Mouse (Mus musculus) liver, embryonic 16.5 days (tissue): ENCODE results near the gene Nhp2. TPM values are rescaled to one million over a fixed set of nuclear protein-coding genes. Genes with fewer than 3 reads are reported as not detected.
A peak's percentile ranks its signal among the peaks of the same experiment; 100 is the strongest.

Source experiments
- ATAC-seq: fragments of 200-750 bp; cut with Nextera tagmentation; 2 replicates; pipeline ENCODE4 v1.8.0; 2017; ENCODE audit warnings: low read depth, mild to moderate bottlenecking, moderate number of reproducible peaks, moderate library complexity
- H3K27ac ChIP-seq: fragments of 300-500 bp; sonication (generic); 2 replicates; pipeline ENCODE4 v1.5.1; 2014; ENCODE audit warnings: mild to moderate bottlenecking, low read length
- H3K27me3 ChIP-seq: fragments of 300-500 bp; sonication (generic); 2 replicates; pipeline ENCODE4 v1.6.1; 2014; ENCODE audit warnings: low read depth, low read length, mixed read lengths; ENCODE audit not compliant: control insufficient read depth, insufficient read depth
- H3K36me3 ChIP-seq: fragments of 300-500 bp; sonication (generic); 2 replicates; pipeline ENCODE4 v1.6.1; 2014; ENCODE audit warnings: mild to moderate bottlenecking; ENCODE audit not compliant: control insufficient read depth, insufficient read depth
- H3K4me1 ChIP-seq: fragments of 300-500 bp; sonication (generic); 2 replicates; pipeline ENCODE4 v1.6.1; 2014; ENCODE audit warnings: low read depth, low read length, mixed read lengths; ENCODE audit not compliant: control insufficient read depth
- H3K4me2 ChIP-seq: fragments of 300-500 bp; sonication (generic); 2 replicates; pipeline ENCODE4 v1.6.1; 2014; ENCODE audit warnings: low read depth, low read length, mixed read lengths
- H3K4me3 ChIP-seq: fragments of 300-500 bp; sonication (generic); 2 replicates; pipeline ENCODE4 v1.5.1; 2014; ENCODE audit warnings: low read depth, mild to moderate bottlenecking, low read length
- H3K9ac ChIP-seq: fragments of 300-500 bp; sonication (generic); 2 replicates; pipeline ENCODE4 v1.6.1; 2014; ENCODE audit warnings: low read depth, low read length
- H3K9me3 ChIP-seq: fragments of 300-500 bp; sonication (generic); replicated peaks from 2 replicates; pipeline ENCODE4 v1.6.1; 2016; ENCODE audit warnings: low read length; ENCODE audit not compliant: control insufficient read depth
- WGBS: fragments of 180-500 bp; shearing (Covaris S2); extraction: QIAGEN DNeasy Blood & Tissue Kit; methylation state at CpG from one replicate; pipeline ENCODE4 v1.1.7; 2014; ENCODE audit not compliant: insufficient replicate concordance; 5-methylcytosine and 5-hydroxymethylcytosine counted together
- polyA plus RNA-seq: library from polyadenylated mRNA; unstranded; fragments of >200 nt; fragmentation: Nextera tagmentation; extraction: Ambion mirVana; gene quantifications from 2 replicates; pipeline ENCODE4 v1.2.1, GENCODE M21; 2015

Nhp2 gene
- polyA plus RNA-seq, 1 experiment from 2014 or later = 69.5 TPM

GRCm38 (mm10) chr11:51646245-51646644, 26.7 kb downstream of the Nhp2 start:
- Histone ChIP-seq H3K9me3 (no peaks in the 10 kb centered on the region), H3K27ac (no peak overlapping the region), H3K4me3 (no peak overlapping the region), H3K9ac (no peak overlapping the region), H3K36me3 (no peaks in the 10 kb centered on the region), H3K4me1 (peaks cover 11% of the 10 kb centered on the region), H3K27me3 (peaks cover 27% of the 10 kb centered on the region), H3K4me2 (no peak overlapping the region)
- no peak for ATAC-seq
- WGBS = 63% methylated on average over 7 of the region's 7 CpGs

GRCm38 (mm10) chr11:51646751-51647667, 27.5 kb downstream of the Nhp2 start:
- Histone ChIP-seq H3K27ac (no peak overlapping the region; the same call in 1 of the 2 replicates), H3K4me2 (no peak overlapping the region), H3K4me1 (peaks cover 11% of the 10 kb centered on the region)

GRCm38 (mm10) chr11:51648566-51648965, 29.0 kb downstream of the Nhp2 start:
- no peak for ATAC-seq
- Histone ChIP-seq H3K36me3 (no peaks in the 10 kb centered on the region), H3K27me3 (peaks cover 36% of the 10 kb centered on the region), H3K9me3 (no peaks in the 10 kb centered on the region), H3K4me3 (no peak overlapping the region), H3K9ac (no peak overlapping the region), H3K4me1 (peaks cover 11% of the 10 kb centered on the region), H3K4me2 (no peak overlapping the region), H3K27ac (no peak overlapping the region)
- 51% methylated on average over 3 of the region's 3 CpGs for WGBS

More at GRCm38 (mm10) chr11:51646751-51647667, 27.5 kb downstream of the Nhp2 start:
- 31% methylated on average over 15 of the region's 15 CpGs for WGBS
- Histone ChIP-seq H3K36me3 (no peaks in the 10 kb centered on the region), H3K9me3 (no peaks in the 10 kb centered on the region), H3K27me3 (peaks cover 34% of the 10 kb centered on the region), H3K4me3 (no peak overlapping the region), H3K9ac (no peak overlapping the region)
- ATAC-seq = no peak

GRCm38 (mm10) chr11:51649111-51649888, 29.8 kb downstream of the Nhp2 start:
- no peaks in the 10 kb centered on the region for H3K36me3 ChIP-seq
- H3K4me2 ChIP-seq = peak overlapping the region; percentile 76
- H3K9ac ChIP-seq = peak overlapping the region; percentile 15; the same call in 1 of the 2 replicates
- H3K4me3 ChIP-seq = peak overlapping the region; percentile 64
- peaks cover 33% of the 10 kb centered on the region for H3K27me3 ChIP-seq
- WGBS = 26% methylated on average over 11 of the region's 11 CpGs
- no peak for ATAC-seq
- H3K9me3 ChIP-seq = no peaks in the 10 kb centered on the region
- H3K4me1 ChIP-seq = peaks cover 11% of the 10 kb centered on the region
- H3K27ac ChIP-seq = no peak overlapping the region

GRCm38 (mm10) chr11:51649889-51650199, 30.3 kb downstream of the Nhp2 start:
- H3K9me3 ChIP-seq = no peaks in the 10 kb centered on the region
- no peak overlapping the region for H3K27ac ChIP-seq
- H3K4me3 ChIP-seq = peak overlapping the region; percentile 64
- peak overlapping the region; percentile 62; the same call in 1 of the 2 replicates for H3K9ac ChIP-seq
- peaks cover 11% of the 10 kb centered on the region for H3K4me1 ChIP-seq
- H3K27me3 ChIP-seq = peaks cover 33% of the 10 kb centered on the region
- H3K4me2 ChIP-seq = peak overlapping the region; percentile 76
- H3K36me3 ChIP-seq = no peaks in the 10 kb centered on the region
- ATAC-seq = no peak
- 1% methylated on average over 7 of the region's 7 CpGs for WGBS

GRCm38 (mm10) chr11:51650261-51650660, 30.7 kb downstream of the Nhp2 start:
- peak overlapping the region; percentile 62 for H3K9ac ChIP-seq
- 3% methylated on average over 23 of the region's 30 CpGs for WGBS
- peaks cover 11% of the 10 kb centered on the region for H3K4me1 ChIP-seq
- H3K27me3 ChIP-seq = peaks cover 33% of the 10 kb centered on the region
- H3K4me2 ChIP-seq = peak overlapping the region; percentile 76
- H3K27ac ChIP-seq = no peak overlapping the region
- ATAC-seq = 0 out of 2 replicates have a peak, but pooled peaks have one; percentile 19
- H3K9me3 ChIP-seq = no peaks in the 10 kb centered on the region
- H3K36me3 ChIP-seq = no peaks in the 10 kb centered on the region
- peak overlapping the region; percentile 64 for H3K4me3 ChIP-seq

GRCm38 (mm10) chr11:51650691-51651515, 31.4 kb downstream of the Nhp2 start, which contains the start of the genes N4bp3 and D930048N14Rik:
Gene N4bp3 (minus strand): TSS chr11:51650842.
Gene D930048N14Rik (plus strand): TSS chr11:51650954.
- H3K27me3 ChIP-seq = peaks cover 33% of the 10 kb centered on the region

GRCm38 (mm10) chr11:51652889-51653418, 33.4 kb downstream of the Nhp2 start:
- no peak overlapping the region for H3K27ac ChIP-seq
- H3K9ac ChIP-seq = no peak overlapping the region
- no peak overlapping the region for H3K4me2 ChIP-seq
- peaks cover 11% of the 10 kb centered on the region for H3K4me1 ChIP-seq
- WGBS = 63% methylated on average over 4 of the region's 4 CpGs
- peaks cover 33% of the 10 kb centered on the region for H3K27me3 ChIP-seq
- no peaks in the 10 kb centered on the region for H3K36me3 ChIP-seq
- no peak overlapping the region for H3K4me3 ChIP-seq
- ATAC-seq = peak; percentile 46; the same call in 1 of the 2 replicates
- H3K9me3 ChIP-seq = no peaks in the 10 kb centered on the region

More at GRCm38 (mm10) chr11:51650691-51651515, 31.4 kb downstream of the Nhp2 start, which contains the start of the genes N4bp3 and D930048N14Rik:
- ATAC-seq = peak; percentile 73
- 1% methylated on average over 69 of the region's 70 CpGs for WGBS
- Histone ChIP-seq H3K4me2 (peak within 1 kb of the TSS; percentile 76), H3K36me3 (no peaks in the 10 kb centered on the region), H3K27ac (no peak within 1 kb of the TSS), H3K4me3 (peak within 1 kb of the TSS; percentile 64), H3K9me3 (no peaks in the 10 kb centered on the region), H3K9ac (peak within 1 kb of the TSS; percentile 62), H3K4me1 (peaks cover 11% of the 10 kb centered on the region)
